Mouse (Mus musculus) urinary bladder, postnatal 36 days (tissue): ENCODE data around the gene Wnt3.

ENCODE experiments used
- DNase-seq, 2 experiments: peaks; one replicate each; pipeline ENCODE4 v3.0.0; 2022; ENCODE audit warnings: low spot score in 2 of 2, mixed read lengths in 1 of 2

Gene Wnt3

DNA sequence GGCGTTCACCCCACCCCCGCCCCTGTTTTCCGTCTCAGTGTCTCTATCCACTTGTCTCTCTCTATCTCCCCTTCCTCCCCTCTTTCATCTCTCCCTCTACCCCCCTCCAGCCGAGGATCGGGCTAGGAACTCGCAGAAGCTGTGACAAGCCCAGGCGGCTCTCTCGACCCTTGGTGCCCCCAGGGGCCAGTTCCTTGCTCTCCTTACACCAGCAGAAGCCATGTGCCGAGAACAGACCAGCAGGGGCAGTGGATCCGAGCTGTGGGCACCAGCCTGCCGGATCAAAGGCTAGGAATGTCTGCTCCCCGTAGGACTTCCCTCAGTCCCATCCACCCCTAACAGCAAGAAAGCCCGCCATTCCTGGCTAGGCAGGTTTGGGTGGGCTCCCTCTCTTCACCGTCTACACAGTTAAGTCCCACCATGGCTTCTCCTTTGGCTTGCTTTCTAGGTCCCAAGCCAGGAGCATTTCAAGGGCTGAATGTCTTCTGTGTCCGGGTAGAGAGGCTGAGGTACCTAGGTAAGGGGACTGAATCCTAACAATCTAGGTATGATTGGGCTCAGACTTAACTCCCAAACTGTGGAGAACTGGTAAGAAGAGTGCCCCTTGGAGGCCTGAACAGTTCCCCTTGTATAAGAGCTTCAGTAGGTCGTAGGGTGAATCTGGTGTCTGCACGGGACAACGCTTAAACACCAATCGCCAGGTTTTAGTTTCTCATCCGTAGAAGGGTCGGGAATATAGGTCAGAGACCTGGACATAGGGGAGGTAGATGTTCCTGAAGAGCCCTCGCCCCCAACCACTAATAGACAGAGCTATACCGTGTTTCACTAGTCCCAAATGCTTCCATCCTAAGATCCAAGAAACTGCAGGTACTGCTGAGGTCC, 1.2 kb upstream of the Wnt3 start:
- no peak for DNase-seq

DNA sequence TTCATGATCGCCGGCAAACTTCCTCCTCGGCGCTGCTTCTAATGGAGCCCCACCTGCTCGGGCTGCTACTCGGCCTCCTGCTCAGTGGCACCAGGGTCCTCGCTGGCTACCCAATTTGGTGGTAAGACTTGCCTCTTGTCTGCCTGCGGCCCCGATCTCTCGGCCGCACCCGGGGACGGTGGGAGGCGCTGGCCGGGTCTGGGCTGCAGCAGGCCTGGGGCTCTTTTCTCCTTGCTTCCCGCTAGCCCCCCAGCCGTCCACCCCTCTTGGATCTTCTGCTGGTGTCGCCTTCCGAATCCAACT, 229 bp downstream of the Wnt3 start:
- no peak for DNase-seq

DNA sequence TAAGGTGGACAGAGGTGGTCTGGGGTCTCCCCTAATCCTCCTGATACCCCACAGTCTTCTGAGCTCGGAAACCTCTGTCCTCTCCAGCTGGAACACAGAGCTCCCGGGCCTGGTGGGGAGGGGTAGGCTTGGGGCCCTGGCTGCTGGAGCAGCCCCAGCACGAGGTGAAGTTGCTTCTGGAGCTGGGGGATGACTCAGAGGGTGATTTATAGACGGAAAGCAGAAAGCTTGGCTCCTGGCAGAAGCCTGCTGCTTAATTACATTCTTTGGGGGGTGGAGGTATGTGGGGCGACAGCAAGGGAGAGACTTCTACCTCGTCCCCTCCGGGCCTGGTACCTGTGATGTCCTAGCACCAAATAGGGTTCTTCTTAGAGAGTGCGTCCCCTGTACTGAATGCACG, 6.2 kb downstream of the Wnt3 start:
- no peak for DNase-seq

DNA sequence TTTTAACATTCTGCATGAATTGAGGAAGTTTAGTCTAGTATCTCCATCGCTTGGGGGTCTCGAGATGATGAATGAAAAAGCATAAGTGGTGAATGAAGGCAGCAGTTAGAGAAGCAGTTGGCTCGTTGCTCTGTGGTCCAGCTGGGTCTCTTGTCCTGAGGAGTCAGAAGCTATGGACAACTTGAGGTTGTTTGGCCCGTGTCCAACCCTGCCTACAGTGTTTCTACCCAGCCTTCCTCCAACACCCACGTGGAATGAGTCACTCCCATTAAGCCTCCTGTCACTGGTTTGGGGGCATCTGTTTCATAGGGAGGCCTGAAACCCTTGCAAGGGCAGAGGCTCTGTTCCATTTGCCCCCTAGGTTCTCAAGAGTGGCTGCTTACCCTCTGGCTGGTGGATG, 16.0 kb downstream of the Wnt3 start:
- DNase-seq: no peak

DNA sequence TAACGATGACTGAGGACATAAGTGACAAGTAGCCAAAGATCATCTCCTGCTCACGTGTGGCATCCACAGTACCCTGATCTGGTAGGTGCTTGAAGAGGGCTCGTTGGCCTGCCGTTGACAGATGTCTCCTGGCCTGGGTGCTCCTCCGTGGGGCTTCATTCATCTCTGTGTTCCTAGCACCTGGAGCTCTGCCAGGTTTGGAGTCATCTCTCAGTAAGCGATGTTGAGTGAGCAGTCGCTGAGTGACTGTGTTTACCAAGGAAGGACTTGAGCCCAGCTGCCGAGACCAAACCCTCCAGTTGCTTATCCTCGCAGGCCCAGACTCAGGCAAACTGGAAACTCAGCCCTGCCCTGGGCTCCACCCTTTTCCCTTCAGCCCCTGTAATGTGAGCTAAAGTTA, 27.2 kb downstream of the Wnt3 start:
- DNase-seq: no peak

DNA sequence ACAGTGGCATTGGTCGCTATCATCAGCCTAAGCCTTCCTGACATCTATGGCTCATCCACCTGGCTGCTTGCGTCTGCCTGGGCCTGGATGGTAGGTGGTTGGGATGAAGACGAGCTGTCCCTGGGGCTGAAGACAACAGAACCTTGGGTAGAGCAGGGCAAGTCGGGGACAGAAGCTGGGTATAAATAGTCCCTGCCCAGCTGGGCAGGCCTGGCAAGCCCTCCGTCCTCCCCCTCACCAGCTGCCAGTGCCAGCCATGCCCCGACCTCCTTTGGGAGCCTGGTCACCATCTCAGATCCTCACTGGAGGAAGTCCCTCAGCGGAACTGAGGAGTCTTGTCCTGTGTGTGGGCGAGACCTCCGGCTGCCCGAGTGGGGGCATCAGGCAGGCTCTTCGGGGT, 30.2 kb downstream of the Wnt3 start:
- DNase-seq: no peak

DNA sequence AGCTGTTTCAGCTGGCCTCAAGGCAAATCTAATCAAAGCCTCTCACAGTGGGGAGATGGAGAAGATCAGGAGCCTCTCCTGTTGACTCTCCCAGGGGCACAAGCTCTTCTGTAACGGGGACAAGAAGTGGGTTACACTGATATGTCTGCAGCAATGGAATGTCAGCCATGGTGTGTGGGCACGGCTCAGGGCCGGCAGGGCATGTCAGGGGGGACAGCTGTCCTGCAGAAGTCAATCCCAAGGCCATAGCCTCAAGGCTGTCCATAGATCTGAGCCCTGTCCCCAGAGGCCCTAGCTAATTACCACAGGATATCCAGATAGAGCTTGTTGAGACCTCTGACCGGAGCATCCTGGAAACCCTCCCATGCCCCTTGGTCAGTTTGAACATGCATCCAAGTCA, 30.9 kb downstream of the Wnt3 start:
- no peak for DNase-seq

DNA sequence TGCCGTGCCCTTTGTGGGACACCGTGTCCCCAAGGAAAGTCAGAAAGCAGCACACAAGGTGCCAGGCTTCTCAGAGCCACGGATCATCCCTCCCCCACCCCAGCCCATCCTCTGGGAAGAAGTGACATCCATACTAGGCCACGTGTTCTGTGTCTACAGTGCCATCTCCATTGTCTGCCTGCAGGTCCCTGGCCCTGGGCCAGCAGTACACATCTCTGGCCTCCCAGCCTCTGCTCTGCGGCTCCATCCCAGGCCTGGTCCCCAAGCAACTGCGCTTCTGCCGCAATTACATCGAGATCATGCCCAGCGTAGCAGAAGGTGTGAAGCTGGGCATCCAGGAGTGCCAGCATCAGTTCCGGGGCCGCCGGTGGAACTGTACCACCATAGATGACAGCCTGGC, 34.0 kb downstream of the Wnt3 start:
- no peak for DNase-seq

DNA sequence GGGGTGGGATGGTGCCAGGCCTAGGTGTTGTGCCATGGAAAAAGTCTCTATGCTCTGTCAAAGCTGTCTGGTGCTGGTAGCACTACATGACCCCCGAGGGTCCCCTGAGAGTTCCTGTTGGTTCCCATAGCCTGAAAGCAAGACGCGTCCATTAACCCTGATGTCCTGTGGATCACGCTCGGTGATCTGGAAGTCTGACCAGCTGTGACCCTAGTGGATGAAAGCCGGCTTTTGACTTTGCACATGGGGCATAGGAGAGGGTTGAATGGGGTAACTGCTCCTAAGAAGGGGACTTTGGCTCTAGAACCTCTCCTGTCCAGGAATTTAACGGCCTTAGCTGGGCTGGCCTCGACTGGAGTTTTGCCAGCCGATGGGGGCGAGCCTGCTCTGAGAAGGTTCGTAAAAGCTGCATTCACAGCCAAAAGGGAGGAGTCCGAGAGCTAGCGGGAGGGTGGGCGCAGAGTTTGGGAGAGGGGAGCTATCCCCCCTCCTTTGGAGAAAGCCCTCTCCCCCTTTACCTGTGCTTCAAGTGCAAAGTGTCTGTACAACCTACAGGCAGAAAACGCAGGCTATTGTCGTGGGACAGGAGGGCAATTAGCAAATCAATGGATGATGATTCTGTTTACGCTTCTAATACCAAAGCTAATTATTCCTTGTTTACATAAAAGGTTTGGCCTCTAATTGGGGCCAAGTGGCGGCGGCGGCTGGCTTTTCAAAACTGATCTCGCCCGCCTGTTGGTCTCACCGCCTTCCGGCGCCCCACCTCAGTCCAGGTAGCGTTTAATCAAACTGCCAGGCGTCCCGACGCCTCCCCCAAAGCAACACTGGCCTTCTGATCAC, 35.0 kb downstream of the Wnt3 start:
- DNase-seq: no peak

DNA sequence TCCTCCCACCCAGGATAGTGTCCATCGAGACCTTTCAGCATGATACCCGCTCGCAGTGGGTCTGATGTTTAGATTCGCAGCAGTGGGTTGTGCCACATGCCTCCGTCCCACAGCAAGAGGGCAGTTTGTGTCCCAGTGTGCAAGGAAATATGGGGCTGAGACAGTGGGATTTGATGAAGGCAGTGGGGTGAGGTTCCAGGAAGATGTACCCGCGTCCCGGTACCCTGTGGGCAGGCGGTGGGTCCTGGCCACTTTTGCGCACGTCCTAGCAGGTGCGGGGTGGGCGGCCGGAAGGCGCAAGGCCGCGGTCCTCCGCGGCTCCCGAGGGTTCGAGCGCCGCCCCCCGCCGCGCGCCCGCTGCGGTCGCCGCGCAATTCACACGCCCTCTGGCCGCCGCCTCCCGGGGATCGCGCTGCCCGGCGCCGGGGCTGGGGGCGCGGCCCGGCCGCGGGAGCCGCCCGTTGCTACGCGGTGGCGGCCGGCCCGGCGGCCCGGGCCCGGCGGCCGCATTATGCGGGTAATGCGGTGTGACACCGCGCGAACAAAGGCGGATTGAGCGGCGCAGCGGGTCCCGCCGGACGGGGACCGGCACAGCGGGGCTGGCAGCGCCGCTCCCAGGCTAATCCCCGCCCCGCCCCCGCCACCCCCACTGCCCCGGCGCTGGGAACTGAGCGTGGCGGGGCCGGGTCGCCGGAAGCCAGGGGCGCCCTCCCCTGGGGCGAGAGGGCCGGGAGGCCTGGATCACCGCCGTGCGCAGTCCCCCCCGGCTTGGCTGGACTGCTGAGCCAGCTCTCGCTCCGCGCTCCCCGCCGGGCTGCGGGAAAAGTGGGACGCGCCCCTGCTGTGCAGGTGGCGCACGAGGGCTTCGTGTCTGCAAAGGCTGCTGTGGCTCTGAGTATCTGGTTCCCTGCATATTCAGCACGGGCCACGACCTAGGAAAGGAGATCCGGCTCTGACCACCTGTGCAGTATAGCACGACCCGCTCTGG, 36.0 kb downstream of the Wnt3 start:
- no peak for DNase-seq

DNA sequence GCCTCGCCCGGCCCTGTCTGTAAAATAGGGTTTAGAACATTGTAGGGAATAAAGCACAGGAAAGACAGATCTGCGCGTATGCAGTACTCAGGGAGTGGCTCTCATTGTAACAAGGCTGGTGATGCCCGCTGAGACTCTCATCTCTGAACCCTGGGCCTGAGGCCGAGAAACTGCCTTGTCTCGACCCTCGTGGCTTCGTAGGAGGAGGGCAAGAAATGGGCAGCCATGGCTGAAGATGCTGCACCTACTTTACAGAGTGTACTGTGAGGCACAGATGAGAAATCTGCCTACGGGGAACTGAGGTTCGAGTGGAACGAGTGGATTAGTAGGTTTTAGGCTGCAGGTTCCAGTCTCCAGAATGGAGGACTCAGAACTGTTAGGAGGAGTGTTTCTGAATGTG, 36.7 kb downstream of the Wnt3 start:
- no peak for DNase-seq

DNA sequence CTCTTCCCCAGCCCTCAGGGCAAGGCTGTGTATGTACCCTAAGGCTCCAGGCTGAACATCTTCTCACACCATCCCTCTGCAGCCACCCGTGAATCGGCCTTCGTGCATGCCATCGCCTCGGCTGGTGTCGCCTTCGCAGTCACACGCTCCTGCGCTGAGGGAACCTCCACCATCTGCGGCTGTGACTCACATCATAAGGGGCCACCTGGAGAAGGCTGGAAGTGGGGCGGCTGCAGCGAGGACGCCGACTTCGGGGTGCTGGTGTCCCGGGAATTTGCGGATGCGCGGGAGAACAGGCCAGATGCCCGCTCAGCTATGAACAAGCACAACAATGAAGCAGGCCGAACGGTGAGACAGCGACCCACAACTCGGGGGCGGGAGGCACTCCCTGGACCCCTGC, 37.3 kb downstream of the Wnt3 start:
- DNase-seq: no peak

DNA sequence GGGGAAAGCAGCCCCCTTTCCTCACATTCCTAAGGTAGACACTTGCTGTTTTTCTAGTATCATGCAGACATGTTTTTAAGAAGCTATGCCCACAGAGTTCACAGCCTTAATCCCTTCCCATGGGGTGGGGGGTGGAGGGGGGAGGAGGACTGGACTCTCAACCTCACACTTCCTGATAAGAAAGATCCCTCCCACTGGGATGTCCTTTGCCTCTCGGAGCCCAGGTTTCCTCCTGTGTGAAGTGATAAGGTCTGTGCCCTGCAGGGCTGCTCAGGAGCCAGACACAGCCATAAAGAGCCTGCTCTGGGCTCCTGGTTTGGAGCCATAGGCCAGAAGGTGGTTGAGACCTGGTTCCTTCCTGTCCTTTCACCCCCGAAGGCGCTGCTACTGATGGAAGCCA, 40.9 kb downstream of the Wnt3 start:
- DNase-seq: no peak

DNA sequence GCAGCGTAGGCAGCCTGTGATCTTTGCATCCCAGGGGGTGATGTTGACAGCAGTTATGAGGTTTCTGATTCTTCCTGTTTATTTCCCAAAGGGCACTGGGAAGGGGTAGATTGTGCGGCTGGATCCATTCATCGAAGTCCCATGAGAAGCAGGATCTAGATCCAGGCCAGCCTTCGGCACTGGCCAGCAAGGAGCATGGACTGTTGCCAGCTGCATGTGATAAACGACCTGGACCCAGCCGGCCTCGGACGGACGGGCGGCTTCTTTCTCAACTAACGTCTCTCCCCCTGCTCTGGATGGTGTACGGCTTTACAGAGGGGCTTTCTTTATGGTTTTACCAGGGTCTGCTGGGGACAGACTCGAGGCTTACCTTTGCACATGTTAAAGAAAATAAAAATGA, 42.0 kb downstream of the Wnt3 start:
- DNase-seq: no peak

DNA sequence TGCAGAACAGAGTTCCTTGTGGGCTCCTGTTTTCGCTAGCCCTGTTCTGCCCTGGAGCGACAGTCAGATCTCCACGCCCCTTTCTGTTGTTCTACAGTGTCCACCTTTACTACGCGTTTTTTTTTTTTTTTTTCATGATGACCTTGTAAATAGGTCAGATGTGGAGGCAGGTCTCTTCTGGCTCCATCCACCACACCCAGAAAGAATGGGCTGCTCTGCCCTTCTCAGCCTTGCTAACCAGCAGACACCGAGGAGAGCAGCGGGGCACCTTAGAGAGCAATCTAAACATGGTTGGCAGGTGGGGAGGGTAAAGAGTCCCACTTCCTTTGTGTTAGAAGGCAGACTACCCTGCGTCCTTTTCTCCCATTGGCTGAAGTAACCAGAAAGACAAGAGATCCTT, 42.8 kb downstream of the Wnt3 start:
- DNase-seq: no peak

DNA sequence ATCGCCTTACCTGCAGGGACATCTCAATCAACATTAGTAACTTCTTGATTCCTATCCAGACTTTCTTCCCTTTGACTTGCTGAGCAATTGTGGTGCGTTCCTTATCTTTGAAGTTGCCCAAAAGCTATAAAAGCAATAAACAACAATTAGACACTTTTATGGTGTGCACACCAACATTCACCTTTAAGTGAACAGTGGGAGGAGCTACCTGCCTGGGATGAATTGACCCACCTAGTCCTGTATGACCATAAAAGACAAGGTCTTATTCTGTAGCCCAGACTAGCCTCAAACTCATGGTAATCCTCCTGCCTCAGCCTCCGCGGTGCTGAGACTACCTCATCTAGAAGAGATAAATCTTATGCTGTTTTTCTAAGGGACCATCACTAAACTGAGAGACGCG, 53.3 kb downstream of the Wnt3 start:
- no peak for DNase-seq

DNA sequence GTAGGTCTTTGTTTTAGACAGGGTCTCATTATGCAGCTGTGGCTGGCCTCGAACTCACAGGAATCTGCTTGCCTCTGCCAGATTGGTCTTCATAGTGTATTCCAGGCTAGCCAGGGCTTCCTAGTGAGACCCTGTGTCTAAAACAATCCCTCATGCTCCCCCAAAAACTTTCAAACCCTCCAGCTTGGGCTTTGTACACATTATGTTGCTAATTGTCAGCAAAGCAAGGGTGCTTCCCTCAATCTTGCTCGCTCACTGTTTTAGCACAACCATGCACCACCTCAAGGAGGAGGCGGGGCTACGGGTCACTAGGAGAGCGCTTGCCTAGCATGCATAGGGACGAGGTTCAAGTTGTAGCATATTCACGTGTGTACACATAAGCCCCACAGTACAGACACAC, 54.9 kb downstream of the Wnt3 start:
- DNase-seq: no peak

DNA sequence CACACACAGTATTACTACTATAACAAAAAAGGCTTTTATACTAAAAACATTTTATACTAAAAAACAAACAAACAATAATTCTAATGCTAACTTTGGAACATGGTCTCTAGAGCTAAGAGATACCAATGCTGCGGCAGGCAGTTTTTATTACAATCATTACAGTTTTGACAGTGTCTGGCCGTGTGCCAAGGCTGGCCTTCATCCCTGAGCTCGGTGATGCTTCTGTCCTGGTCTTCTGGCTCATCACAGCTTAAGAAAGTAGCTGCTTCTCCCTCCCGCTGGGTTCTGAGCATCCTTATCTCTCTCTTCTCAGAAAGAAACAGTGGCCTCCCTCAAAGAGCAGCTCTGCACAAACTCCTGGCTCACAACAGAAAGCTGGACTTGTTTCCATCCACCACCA, 56.0 kb downstream of the Wnt3 start:
- DNase-seq: no peak

DNA sequence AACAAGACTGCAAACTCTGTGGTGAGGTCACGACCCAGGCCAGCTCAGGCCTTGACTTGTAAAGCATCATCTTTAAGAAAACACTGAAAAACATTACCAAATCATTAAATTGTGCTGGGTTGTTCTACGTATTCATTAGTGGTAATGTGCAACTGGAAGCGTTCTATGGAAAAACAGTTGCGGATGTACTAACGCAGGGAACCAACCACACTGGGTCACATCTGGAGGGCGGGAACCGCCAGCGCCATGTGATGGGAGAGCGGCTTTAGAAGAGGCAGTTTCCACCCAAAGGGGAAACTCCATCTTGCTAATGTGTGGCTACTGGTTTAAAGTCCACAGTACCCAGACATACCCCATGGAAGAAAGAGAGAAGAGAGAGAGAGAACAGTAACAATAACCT, 56.5 kb downstream of the Wnt3 start:
- no peak for DNase-seq

DNA sequence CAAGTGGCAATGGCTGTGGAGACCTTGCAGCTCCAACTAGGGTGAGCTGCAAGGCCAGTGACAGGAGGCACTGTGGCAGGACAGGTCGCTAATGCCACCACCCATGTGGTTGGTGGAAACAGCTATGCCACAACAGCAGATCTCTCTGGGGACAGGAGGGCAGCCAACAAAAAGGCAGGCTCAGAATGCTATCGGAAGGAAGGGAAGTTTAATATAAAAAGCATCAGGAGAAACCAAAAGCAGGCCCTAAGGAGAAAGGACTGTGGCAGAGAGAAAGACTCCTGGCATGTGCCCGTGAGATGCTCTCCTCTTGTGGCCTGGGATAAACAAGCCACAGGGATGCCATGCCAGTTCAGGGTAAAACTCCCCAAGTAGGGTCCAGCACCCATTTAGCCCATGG, 57.8 kb downstream of the Wnt3 start:
- no peak for DNase-seq

DNA sequence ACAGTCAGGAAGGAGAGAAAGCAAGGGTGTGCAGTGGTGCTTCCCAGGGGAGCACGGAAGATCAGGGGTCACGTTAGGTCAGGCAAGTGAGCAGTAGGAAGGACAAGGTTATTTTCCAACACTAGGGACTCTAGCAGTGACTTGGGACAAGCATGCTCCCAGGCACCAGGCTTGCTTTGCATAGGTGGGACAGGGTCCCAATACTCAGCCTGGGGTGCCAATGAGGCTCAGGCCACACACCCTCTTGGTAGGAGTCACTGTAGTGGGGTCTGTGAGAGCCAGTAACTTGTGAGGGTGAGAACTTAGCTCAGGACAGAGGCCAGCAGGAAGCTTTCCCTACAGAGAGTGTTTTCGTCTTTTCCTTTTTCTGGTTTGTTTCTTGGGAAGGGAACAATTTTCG, 58.4 kb downstream of the Wnt3 start:
- DNase-seq: no peak

DNA sequence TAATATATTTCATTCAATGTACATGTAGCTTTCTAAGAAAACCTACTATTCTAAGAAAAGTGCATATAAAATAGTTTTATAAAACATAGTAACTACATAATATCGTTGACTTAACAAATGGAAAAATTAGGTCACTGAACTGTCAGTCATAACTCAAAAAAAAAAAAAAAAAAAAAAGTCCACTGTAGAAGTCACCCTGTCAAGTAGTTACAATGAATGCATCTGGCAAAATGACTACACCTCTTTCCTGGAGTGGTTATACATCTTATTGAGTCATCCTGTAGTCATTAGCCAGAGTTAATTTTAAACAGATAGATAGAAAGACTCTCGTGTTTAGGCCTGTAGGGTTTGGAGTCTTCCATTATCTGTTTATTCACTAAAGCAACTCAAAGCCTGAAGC, 65.0 kb downstream of the Wnt3 start:
- no peak for DNase-seq
